Mouse (Mus musculus) lung, postnatal 14 days (tissue): ENCODE measurements around the gene Dclk1.

Experiments used
- DNase-seq: peaks from one replicate; pipeline ENCODE4 v3.0.0; 2021

The Dclk1 gene

DNA sequence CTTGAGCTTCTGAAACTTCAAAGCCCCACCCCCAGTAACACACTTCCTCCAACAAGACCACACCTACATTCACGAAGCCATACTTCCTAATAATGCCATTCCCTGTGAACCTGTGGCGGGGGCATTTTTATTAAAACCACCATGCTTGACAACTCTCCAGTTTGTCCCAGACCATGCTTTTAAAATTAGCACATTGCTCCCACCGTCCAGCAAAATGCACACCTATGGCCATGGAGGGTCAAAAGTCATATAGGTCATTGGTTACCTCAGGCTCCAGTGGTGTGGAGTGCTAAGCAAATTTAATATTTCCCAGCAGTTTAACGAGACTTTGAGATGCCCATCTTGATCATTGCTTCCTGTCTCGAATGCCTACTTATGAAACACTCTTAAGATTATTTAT lies 23.9 kb downstream of the Dclk1 start:
- DNase-seq = no peak

DNA sequence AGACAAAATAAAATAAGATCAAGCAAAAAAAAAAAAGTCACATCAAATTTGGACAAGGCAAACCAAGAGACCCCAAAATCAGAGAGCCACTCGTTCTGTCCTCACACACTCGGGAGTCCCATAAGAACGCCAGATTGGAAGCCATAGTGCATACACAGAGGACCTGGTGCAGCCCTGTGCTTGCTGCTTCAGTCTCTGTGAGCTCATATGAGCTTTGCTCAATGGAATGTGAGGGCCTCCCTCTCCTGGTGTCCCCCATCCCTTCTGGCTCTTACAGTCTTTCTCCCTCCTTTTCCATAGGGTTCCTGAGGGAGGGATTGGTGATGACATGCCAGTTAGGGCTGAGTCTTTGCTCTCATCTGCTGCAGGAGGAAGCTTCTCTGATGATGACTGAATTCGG lies 27.6 kb downstream of the Dclk1 start:
- no peak for DNase-seq

- DNase-seq = no peak
These were observed 28.2 kb downstream of the Dclk1 start for GRCm38 (mm10) chr3:55270345-55270744.

DNA sequence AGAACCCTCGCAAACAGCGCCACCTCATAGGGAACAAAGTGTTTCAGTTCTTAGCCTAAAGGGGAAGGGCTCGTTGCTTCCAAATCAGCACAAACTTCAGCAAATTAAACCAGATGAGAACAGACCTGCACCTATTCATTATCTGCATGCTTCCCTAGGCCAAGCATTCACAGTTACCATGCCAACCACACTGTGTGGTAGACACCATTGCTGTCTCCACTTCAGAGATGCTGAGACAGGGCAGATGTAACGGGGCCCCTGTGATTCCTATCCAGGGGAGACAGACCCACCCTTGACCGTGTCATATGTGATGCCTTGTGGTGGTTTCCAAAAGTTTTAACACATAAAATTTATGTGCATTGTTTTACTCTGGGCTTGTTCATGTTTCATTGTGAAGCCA lies 28.8 kb downstream of the Dclk1 start:
- DNase-seq = no peak

DNA sequence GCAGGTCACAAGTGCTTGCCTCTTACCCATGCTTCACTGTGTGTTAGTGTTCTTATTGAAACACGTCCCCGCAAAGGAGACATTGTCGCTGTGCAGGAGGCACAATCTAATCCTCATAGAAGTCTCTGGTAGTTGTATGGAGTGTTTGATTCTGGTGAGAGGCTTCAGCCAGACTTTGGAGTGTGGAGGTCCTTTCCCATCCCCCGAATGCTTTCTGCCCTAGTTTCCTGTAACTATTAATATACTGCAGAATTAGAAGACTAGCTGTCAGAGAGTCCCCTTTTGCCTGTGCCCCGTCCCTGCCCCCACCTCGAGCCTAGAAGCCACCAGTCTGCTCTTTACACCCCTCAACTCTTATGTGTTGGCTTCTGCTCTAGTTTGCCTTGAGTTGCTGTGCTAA lies 30.4 kb downstream of the Dclk1 start:
- DNase-seq = no peak

DNA sequence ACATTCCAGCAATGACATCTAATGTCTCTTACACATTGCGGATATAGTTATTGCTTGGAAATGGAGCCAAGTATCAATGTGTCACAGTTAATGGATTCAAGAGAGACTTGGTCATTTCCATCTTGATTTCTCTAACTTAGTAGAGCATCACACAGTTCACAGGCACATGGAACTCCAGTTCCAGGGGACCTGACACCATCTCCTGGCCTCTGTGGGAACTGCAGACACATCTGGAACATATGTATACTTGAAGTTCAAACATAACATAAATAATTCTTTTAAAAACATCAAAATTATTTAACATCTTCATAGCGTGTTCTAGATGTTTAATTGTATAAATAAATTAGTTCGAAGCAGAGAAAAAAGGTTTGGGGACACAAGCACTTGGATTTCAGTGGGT lies 34.3 kb downstream of the Dclk1 start:
- no peak for DNase-seq

DNA sequence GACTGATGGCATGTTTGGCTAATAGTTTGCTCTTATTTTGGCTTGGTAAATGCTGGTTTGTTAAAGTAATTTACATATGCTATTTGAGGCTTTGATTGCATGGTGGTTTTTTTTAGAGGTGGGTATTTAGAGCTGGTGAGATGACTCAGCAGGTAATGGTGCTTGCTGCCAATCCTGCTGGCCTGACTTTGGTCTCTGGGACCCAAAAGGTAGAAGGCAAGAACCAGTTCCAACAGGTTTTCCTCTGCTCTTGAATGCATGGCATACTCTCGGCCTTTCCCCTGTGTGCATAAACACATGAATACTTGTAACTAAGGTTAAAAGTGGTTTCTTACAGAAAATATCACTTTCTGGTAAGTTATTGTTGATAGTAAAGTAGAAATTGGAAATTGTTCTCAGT lies 34.7 kb downstream of the Dclk1 start:
- no peak for DNase-seq

GRCm38 (mm10) chr3:55277829-55278228 lies 35.7 kb downstream of the Dclk1 start:
- no peak for DNase-seq

DNA sequence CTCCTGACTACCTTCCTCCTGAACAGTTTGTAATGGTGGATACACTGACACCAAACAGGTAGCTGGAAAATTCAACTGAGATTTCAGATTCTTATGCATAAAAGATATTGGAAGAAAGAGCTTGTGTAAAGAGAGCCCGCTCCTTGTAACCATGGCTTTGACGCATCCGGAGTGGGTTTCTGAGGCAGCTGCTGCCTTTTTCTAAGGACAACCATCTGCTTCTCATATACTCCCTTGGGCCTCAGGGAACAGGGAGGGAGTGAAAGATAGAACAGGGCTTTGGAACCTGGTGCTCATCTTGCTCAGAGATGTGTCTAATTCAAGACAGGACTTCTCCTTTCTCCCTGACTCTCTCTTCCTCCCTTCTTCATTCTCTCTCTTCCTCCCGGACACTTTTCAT lies 37.8 kb downstream of the Dclk1 start:
- DNase-seq = no peak

DNA sequence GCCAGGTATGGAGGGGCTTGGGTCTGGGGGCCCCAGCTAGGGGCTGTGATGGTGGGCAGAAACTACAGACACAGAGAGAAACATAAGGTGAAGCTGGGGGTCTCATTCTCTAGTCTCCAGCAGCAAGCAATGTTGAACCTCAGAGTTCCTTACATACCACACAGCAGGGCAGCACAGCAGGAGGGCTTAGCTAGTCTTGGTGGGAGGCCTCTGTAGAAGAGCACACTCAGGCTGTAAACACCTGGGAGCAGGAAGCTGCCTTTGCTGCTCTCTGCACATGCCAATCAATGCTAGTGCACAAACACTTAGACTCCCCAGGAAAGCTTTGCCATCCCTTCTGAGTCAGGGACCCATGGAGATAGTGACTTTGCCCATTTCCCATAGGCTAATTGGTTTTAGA lies 38.3 kb downstream of the Dclk1 start:
- DNase-seq = no peak

GRCm38 (mm10) chr3:55284215-55284614 lies 42.1 kb downstream of the Dclk1 start:
- no peak for DNase-seq

- DNase-seq = no peak
These were observed 46.6 kb downstream of the Dclk1 start for GRCm38 (mm10) chr3:55288726-55289125.

- no peak for DNase-seq
These were observed 49.8 kb downstream of the Dclk1 start for GRCm38 (mm10) chr3:55291964-55292363.

DNA sequence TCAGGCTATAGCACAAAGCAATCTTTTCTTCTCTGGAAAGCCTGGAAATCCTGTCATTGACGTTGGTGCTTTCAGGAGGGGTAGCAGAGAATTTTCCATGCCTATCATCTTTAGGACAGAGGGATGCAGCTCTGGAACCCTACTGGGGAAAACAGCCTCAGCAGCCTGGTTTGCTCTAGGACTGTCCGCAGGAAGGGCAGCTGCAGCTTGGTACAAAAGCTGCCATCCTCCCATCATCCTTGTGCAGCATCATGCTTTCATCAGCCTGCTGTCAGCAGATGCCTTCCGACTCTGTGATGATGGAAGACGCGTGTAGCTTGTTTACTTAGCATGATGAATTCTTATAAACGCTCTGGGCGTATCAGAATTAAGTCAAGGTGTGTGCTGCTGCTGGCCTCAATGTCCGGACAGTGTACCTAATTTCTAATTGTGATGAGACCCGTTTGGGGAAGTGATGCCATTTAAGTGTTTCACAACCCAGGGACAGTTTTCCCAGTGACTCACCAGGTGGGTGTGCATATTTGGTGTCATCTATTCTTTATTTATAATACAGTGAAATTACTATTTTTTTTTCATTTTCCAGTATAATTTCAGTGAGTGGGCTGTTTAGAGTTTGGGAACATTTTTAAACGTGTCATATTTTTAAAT lies 50.7 kb downstream of the Dclk1 start:
- DNase-seq = no peak

DNA sequence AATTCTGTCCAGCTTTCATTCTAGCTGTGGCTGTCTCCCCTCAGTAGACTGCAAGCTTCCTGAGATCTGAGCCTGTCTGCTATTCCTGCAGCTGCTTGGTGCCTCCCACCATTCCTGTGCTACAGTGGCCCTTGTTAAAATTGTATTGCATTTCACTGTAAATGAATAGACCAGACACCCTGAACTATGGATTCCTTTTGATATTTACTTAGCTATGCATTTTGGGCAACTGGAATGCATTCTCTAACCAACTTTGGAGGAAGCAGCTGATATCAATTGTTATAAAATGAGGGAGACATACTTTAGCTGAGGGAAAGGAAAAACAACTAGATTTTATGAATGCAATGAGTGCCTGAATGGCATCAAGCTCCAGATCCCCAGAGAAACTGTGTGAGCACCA lies 63.5 kb downstream of the Dclk1 start:
- no peak for DNase-seq

DNA sequence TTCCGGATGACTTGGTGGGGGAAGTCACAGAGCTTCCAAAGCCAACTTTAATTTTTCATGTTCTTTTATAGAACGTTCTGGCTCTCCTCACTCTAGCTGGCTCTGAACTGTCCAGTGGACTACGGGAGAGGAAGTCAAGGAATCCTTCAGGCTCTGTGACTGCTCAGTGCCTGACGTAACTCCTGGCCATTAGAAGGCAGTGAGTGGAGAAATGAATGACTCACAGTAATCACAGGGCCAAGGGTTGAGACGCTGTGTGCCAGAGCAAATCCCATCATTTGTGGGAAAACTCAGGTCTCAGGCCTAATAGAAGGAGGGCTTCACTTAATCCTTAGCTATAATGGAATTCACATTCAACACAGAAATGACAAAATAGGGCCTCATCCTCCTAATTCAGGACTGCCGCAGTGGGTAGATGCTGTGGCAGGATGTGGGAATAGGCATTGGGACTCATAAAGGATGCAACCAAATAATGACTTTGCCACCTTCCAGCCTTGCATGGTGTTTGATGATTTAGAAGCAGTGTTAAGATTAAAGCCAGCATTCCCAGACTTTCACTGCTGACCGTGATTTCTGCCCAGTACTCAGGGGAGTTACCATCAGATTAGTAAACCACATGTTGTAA lies 65.5 kb downstream of the Dclk1 start:
- peak; percentile 25 for DNase-seq

DNA sequence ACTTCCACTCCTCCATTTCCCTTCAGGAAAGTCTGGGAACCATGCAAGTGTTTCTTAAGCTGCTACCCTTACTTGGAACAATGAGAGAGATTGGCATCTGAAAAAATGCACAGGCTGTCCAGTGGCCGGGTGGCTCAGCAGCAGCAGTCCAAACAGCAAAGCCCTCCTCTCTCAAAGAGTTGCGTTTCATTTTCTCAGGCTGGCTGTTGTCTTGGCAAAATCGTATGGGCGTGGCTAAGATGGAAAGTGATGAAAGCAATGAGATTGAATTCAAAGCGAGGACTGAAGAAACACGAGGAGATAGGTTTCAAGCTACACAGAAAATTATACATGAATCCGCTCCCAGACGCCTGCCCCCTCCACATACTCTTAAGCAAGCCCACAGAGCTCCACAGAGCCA lies 67.8 kb downstream of the Dclk1 start:
- no peak for DNase-seq

DNA sequence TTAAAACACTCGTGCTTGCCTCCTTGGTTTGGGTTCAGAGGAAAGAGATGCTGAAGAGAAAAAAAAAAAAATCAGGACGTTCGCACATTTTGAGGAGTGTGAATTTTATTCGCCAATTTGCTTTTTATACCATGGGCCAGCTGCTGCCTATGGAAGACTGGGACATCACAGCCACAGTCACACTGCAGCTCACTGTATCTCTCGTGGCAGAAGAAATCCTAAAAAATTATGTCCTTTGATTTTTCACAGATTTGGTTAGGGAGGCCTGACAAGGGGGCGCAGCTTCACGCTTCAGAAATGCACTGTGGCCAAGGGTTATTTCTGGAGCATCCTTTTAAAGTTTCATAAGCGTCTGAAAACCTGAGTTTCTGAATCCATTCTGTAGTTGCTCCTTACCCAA lies 73.7 kb downstream of the Dclk1 start:
- no peak for DNase-seq

- DNase-seq = no peak
These were observed 75.9 kb downstream of the Dclk1 start for GRCm38 (mm10) chr3:55318021-55318420.

- DNase-seq = no peak
These were observed 78.4 kb downstream of the Dclk1 start for GRCm38 (mm10) chr3:55320572-55320971.

DNA sequence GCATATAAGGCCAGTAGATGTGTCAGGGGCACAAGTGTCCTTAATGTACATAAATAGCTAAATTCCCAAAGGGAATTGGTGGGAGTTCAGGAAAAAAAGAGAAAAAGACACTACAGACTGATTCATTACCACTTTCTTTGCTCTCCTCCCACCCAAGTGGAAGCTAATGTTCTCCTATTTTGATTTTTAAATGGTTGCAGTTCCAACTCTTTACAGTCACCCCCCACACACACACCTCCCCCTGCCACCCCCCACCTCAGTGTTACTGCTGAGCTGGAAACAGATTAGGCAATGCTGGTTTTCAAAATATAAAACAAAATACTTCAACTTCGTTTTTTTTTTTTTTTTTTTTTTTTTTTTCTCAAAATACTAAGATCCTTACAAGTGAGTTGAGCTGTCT lies 81.9 kb downstream of the Dclk1 start:
- no peak for DNase-seq

- DNase-seq = no peak
These were observed 88.3 kb downstream of the Dclk1 start for GRCm38 (mm10) chr3:55330496-55330895.

DNA sequence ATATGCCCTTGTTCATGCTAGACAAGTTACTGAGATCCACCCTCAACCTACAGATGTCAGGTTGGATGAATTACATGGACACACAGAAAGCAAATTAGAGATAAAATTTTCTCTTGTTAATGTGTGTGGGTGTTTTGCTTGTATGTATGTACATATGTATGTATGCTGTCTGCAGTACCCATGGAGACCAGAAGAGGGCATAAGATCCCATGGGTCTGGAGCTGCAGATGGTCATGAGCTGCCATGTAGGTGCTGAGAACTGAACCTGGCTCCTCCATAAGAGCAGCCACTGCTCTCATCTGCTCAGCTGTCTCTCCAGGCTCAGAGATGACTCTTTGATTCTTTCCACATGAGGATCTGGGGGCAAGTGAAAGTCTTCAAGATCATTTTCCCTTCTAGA lies 89.5 kb downstream of the Dclk1 start:
- no peak for DNase-seq

DNA sequence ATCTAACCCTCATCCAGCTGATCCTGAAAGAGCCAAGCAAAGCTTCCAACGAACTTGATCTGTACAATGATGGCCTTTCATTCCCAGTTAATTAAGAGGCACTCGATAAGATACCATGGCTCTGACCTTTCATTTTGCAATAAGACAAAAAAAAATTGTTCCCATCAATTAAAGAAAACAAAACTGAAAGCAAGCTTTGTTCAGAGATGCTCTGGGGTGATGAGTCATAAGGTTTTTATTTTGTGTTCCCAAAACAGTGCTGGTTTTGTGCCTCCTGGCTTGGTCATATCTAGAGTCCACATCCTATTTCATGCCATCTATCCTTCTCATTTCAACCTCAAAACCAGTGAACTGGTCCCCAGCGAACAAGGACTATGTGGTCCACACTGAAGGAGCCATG lies 91.3 kb downstream of the Dclk1 start:
- no peak for DNase-seq

- peak; percentile 59 for DNase-seq
These were observed 94.7 kb downstream of the Dclk1 start for GRCm38 (mm10) chr3:55336895-55337294.
